Mouse (Mus musculus): ENCODE results near the gene Lhb. TPM values are rescaled to one million over a fixed set of nuclear protein-coding genes. Genes with fewer than 3 reads are reported as not detected.
"Not testable (repeated sequence)": the region's sequence is repeated elsewhere in the genome, so short reads cannot be mapped to it uniquely, and the experiment has no call there.

Gene Lhb
- total and polyA plus RNA-seq, 2 experiments from 2014 or later: 0.60 TPM; not detected in 1

DNA sequence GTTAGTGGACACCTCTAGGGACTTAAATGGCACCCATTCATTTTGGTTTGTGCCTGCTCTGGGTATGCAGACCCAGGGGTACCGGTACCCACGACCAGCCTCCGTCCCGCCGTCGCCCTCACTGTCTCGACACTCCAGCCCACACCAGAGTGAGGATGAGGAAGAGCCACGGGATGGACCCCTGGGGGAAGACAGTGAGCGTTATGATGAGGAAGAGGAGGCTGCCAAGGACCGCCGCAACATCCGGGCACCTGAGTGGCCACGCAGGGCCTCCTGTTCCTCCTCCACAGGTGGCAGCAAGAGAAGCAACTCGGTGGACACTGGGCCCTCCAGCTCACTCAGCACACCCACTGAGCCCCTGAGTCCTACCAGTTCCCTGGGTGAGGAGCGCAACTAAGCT, 34.4 kb downstream of the Lhb start:
- H3K36me3 ChIP-seq (ENCODE audit: insufficient read depth, low read length): peaks cover 24% of the 10 kb centered on the region
- no peak overlapping the region for H3K27ac ChIP-seq
- H3K9me3 ChIP-seq (ENCODE audit: low read length): no peaks in the 10 kb centered on the region
- H3K27me3 ChIP-seq (ENCODE audit: insufficient read depth, low read length): no peaks in the 10 kb centered on the region
- H3K4me3 ChIP-seq (ENCODE audit: low read length): no peak overlapping the region
- ATAC-seq: no peak
- TF ChIP-seq CTCF (IDR thresholded peaks at IDR 0.05; ENCODE audit: low read depth): no peak
- no peak overlapping the region for H3K4me2 ChIP-seq (ENCODE audit: low read depth, low read length)
- DNase-seq (ENCODE audit: low spot score): no peak
- peaks cover 10% of the 10 kb centered on the region for H3K4me1 ChIP-seq (ENCODE audit: insufficient read depth, low read length)
- H3K9ac ChIP-seq (replicated peaks; ENCODE audit: low read length): no peak overlapping the region
- WGBS: 93% methylated on average over 15 of the region's 15 CpGs

DNA sequence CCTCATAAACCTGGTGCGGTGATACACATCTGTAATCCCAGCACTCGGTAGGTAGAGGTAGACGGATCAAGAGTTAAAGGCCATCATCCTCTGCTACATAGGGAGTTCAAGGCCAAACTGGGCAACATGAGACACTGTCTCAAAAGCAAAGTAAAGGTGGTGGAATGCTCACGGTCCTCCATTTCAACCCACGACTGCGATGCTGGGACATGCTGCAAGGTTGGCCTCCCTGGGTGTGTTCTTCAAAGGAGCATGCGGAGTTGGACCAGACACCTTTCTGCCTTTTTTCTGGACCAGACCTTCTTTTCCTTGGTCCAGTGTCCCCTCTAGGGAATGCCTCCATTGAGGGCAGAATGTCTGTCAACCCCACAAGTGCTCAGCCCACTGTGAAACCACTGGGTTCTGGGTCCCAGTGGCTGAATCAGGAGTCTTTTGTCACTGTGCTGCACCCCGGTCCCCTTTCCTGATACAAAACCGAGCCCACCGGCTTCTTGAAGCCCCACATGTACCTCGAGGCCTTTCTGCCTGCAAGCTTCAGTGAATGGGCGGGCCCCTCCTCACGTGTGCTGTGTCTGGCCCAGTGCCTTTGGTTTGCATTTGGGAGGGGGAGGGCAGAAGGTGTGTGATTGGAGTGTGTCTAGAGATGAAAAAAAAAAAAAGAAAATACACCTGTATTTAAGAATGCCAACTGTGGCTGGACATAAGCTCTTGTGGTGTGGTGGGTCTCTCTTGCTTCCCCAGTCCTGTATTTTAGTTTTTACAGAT, 35.5 kb downstream of the Lhb start:
- H3K9ac ChIP-seq (replicated peaks; ENCODE audit: low read length): no peak overlapping the region

DNA sequence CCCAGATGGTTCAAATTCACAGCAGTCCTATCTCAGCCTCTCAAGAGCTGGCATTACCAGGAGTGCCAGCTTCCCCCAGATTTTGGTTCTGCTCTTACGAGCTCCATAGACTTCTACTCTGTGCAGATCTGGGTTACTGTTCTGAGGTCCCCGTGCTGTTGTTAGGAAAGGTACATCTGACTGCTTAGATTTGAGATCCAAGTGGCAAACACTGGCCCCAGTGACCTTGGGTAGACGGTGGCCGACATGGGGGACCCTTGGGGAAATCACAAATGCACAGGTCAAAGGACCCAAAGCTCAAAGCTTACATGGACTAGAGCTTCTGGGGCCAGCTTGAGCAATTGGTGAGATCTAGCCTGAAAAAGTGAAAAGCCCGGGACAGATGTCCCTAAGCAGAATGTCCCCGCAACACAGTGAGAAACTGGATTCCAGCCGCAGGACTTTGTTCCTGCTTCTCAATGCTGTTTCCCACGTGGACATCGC, 36.1 kb downstream of the Lhb start:
- Histone ChIP-seq H3K27ac (peak overlapping the region; percentile 37), H3K9me3 (ENCODE audit: low read length) (no peaks in the 10 kb centered on the region), H3K4me1 (ENCODE audit: insufficient read depth, low read length) (peaks cover 18% of the 10 kb centered on the region), H3K9ac (replicated peaks; ENCODE audit: low read length) (no peak overlapping the region; the same call in 1 of the 2 replicates), H3K4me2 (ENCODE audit: low read depth, low read length) (peak overlapping the region; percentile 62), H3K4me3 (ENCODE audit: low read length) (no peak overlapping the region), H3K27me3 (ENCODE audit: insufficient read depth, low read length) (no peaks in the 10 kb centered on the region), H3K36me3 (ENCODE audit: insufficient read depth, low read length) (peaks cover 23% of the 10 kb centered on the region)
- no peak for DNase-seq (ENCODE audit: low spot score)
- 51% methylated on average over 9 of the region's 9 CpGs for WGBS
- no peak for TF ChIP-seq CTCF (IDR thresholded peaks at IDR 0.05; ENCODE audit: low read depth)
- ATAC-seq: no peak

More for the DNA sequence above, 35.5 kb downstream of the Lhb start:
- 77% methylated on average over 13 of the region's 13 CpGs for WGBS
- no peak for TF ChIP-seq CTCF (IDR thresholded peaks at IDR 0.05; ENCODE audit: low read depth)
- DNase-seq (ENCODE audit: low spot score): no peak
- Histone ChIP-seq H3K4me2 (ENCODE audit: low read depth, low read length) (no peak overlapping the region), H3K4me1 (ENCODE audit: insufficient read depth, low read length) (peaks cover 18% of the 10 kb centered on the region), H3K27ac (no peak overlapping the region), H3K36me3 (ENCODE audit: insufficient read depth, low read length) (peaks cover 24% of the 10 kb centered on the region), H3K4me3 (ENCODE audit: low read length) (no peak overlapping the region), H3K9me3 (ENCODE audit: low read length) (no peaks in the 10 kb centered on the region), H3K27me3 (ENCODE audit: insufficient read depth, low read length) (no peaks in the 10 kb centered on the region)
- no peak for ATAC-seq

DNA sequence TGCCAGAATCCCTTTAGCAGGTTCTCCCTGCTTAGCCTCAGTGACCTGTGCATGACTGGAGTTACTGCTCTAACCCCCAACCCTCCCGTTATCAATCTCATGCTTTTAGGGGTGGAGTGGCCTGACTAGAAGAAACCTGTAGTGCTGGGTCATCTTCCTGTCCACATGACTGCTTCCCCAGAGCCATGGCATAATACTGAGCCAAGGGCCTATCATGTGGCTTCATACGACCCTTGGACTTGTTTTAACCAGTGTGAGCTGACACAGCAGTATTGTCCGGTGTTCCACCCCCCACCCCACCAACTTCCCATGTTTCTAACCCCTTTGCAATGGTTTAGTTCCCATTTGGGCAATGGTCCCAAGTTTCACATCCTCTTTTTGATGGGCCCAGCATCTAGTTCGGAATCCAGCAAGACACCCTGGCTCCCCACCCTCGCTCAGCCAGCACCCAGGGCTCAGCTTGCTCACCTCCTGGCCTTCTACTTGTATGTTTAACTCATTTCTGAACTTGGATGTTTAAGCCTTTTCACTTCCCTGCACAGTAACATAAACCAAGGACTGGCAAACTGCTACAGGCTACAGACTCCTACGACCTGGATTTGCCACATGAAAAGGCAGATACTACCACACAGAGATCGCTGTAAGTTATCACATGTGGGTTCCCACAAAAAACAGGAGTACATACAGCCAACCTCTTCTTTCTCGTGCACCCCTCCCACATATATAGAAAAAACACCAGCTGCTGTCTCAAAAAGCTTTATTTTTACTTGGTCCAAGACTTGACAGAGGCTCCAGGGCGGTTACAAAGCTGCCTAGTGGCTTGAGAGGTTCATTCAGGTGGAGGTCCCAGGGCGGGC, 36.8 kb downstream of the Lhb start:
- ATAC-seq (no peak), DNase-seq (ENCODE audit: low spot score) (peak; percentile 21)
- H3K9ac ChIP-seq (replicated peaks; ENCODE audit: low read length): no peak overlapping the region; the same call in 1 of the 2 replicates
- peak overlapping the region; percentile 62 for H3K4me2 ChIP-seq (ENCODE audit: low read depth, low read length)
- H3K4me3 ChIP-seq (ENCODE audit: low read length): peak overlapping the region; percentile 50
- no peak for TF ChIP-seq CTCF (IDR thresholded peaks at IDR 0.05; ENCODE audit: low read depth)
- no peaks in the 10 kb centered on the region for H3K27me3 ChIP-seq (ENCODE audit: insufficient read depth, low read length)
- peak overlapping the region; percentile 94 for H3K27ac ChIP-seq
- peaks cover 21% of the 10 kb centered on the region for H3K36me3 ChIP-seq (ENCODE audit: insufficient read depth, low read length)
- peaks cover 18% of the 10 kb centered on the region for H3K4me1 ChIP-seq (ENCODE audit: insufficient read depth, low read length)
- 59% methylated on average over 9 of the region's 10 CpGs for WGBS
- H3K9me3 ChIP-seq (ENCODE audit: low read length): no peaks in the 10 kb centered on the region

DNA sequence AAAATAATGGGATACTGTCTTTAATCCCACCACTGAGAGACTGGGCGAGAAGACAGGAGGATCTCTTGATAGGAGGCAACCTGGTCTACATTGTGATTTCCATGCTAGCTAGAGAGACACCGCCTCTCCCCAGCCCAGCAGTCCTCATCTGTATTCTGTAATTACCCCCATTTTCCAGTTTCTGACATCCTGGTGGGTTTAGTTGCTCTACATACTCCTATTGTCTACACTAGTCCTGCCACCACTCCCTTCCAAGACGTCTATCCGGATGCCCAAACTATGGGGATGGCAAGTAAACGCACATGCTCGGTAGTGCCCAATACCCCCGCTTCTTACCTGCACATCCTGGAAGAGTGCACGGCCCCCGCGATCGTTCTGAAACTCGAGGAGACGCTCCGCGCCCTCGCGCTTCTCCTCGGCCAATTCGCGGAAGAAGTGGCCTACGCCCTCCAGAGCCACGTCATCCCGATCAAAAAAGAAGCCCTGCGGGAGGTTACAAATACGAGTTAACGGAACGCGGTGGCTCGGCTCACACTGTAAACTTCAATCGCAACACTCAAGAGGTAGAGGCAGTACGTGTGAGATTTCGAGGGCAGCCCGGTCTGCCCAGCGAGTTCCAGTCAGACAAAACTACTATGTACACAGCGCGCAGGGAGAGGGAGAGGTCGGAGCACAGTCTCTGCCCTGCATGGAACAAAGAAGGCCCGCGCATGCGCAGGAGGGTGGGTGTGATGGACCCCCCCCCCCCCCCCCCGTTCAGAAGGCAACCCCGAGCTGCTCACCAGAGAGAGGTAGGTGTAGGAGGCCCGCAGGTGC, 38.3 kb downstream of the Lhb start:
- WGBS: under 1% methylated on average over 38 of the region's 43 CpGs
- H3K9me3 ChIP-seq (ENCODE audit: low read length): no peaks in the 10 kb centered on the region
- peak; percentile 91 for DNase-seq (ENCODE audit: low spot score)
- H3K4me2 ChIP-seq (ENCODE audit: low read depth, low read length): peak overlapping the region; percentile 62
- peaks cover 18% of the 10 kb centered on the region for H3K4me1 ChIP-seq (ENCODE audit: insufficient read depth, low read length)
- peak overlapping the region; percentile 67 for H3K9ac ChIP-seq (replicated peaks; ENCODE audit: low read length)
- TF ChIP-seq CTCF (IDR thresholded peaks at IDR 0.05; ENCODE audit: low read depth): no peak
- no peaks in the 10 kb centered on the region for H3K27me3 ChIP-seq (ENCODE audit: insufficient read depth, low read length)
- peaks cover 21% of the 10 kb centered on the region for H3K36me3 ChIP-seq (ENCODE audit: insufficient read depth, low read length)
- H3K4me3 ChIP-seq (ENCODE audit: low read length): peak overlapping the region; percentile 50
- H3K27ac ChIP-seq: peak overlapping the region; percentile 94
- peak; percentile 72 for ATAC-seq

DNA sequence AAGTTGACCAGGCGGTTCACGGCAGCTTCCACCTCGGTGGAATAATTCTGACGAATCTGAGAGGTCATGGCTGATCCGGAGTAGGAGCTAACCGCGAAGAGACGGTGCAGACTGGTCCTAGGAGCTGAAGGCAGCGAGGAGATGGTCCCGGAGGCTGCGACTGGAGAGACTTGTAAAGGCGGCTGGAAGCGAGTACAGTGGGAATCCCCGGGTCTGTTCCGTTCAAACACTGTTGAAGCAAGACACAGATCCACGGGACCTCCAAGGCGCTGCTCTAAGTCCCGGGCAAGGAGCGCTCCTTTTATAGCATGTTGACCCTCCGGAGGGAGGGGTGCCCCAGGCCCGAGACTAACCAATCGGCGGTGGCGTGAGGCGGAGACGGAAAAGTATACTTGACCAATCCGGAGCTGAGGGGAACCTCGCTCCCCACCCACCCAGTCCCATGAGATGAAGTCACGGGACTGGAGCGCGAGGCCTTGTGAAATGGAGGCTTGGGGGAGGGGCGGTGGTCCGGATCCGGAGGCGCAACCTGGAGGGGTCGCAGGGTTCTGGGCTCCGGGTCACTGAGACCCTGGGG, 39.0 kb downstream of the Lhb start, which contains the start of gene Ftl1:
Gene Ftl1, minus strand, starts transcription at position 321 of the 577 bp plus-strand sequence.
- H3K9me3 ChIP-seq (ENCODE audit: low read length); H3K27me3 ChIP-seq (ENCODE audit: insufficient read depth, low read length): not testable (repeated sequence)
- Histone ChIP-seq H3K27ac (peak within 1 kb of the TSS; percentile 94), H3K4me3 (ENCODE audit: low read length) (peak within 1 kb of the TSS; percentile 50), H3K36me3 (ENCODE audit: insufficient read depth, low read length) (peaks cover 23% of the 10 kb centered on the region), H3K4me2 (ENCODE audit: low read depth, low read length) (peak within 1 kb of the TSS; percentile 62), H3K9ac (replicated peaks; ENCODE audit: low read length) (peak within 1 kb of the TSS; percentile 67), H3K4me1 (ENCODE audit: insufficient read depth, low read length) (peaks cover 18% of the 10 kb centered on the region)
- ATAC-seq (peak; percentile 96), DNase-seq (ENCODE audit: low spot score) (peak; percentile 99)
- WGBS: 1% methylated on average over 29 of the region's 37 CpGs

Measured in hindbrain, postnatal 0 days (tissue).